Mouse (Mus musculus) embryonic fibroblast, embryonic 13.5 days (primary cell): ENCODE measurements around the gene Apol10a. TPM values are rescaled to one million over a fixed set of nuclear protein-coding genes. Genes with fewer than 3 reads are reported as not detected.
"Not testable (repeated sequence)": the region's sequence is repeated elsewhere in the genome, so short reads cannot be mapped to it uniquely, and the experiment has no call there.

Experiments
- H3K27ac ChIP-seq: 2 replicates; pipeline ENCODE4 v1.5.1; 2012; ENCODE audit warnings: low read length, control low read depth, inconsistent platforms; ENCODE audit not compliant: insufficient read depth
- H3K4me1 ChIP-seq: 2 replicates; pipeline ENCODE4 v1.6.1; 2011; ENCODE audit warnings: low read length; ENCODE audit not compliant: control insufficient read depth, insufficient read depth
- H3K4me3 ChIP-seq: 2 replicates; pipeline ENCODE4 v1.5.1; 2011; ENCODE audit warnings: mild to moderate bottlenecking, control low read depth, low read length; ENCODE audit not compliant: insufficient read depth
- CTCF ChIP-seq: IDR thresholded peaks from 2 replicates; pipeline ENCODE4 v1.5.1; 2011; ENCODE audit warnings: mild to moderate bottlenecking, control low read depth, low read length, moderate library complexity, borderline replicate concordance; ENCODE audit not compliant: insufficient read depth
- POLR2A ChIP-seq: IDR thresholded peaks from 2 replicates; pipeline ENCODE4 v1.6.1; 2011; ENCODE audit warnings: low read depth, mild to moderate bottlenecking, control low read depth, low read length, moderate library complexity
- polyA plus RNA-seq: library from polyadenylated mRNA; stranded (reverse); fragments of >200 nt; gene quantifications from 2 replicates; pipeline ENCODE4 v1.2.4, GENCODE M21; 2011; ENCODE audit warnings: low read depth; ENCODE audit not compliant: missing spikeins, insufficient read length

Gene Apol10a
- not detected in 2 replicates for polyA plus RNA-seq

DNA sequence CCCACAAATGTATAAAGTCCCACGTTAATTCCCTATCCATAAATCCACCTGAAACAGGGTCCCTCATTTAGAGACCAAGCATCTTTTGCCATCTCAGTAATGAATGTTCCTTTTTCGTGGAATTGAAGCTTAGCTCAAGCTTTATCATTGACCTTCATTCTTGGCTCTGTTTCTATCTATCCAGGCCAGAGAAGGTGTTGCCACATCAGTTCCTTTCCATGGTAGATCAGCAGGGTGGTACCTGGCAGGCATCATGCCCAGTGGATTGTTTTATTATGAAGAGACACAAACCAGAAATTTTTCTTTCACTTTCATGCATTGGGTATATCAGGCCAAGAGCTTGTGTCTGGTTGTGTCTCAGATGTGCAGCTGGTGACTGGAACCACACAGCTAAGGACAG lies at the start of gene Apol10a:
Gene Apol10a, plus strand, starts transcription at position 355 of the 400 bp plus-strand sequence.
- not testable (repeated sequence) for H3K4me3 ChIP-seq, H3K27ac ChIP-seq, H3K4me1 ChIP-seq

DNA sequence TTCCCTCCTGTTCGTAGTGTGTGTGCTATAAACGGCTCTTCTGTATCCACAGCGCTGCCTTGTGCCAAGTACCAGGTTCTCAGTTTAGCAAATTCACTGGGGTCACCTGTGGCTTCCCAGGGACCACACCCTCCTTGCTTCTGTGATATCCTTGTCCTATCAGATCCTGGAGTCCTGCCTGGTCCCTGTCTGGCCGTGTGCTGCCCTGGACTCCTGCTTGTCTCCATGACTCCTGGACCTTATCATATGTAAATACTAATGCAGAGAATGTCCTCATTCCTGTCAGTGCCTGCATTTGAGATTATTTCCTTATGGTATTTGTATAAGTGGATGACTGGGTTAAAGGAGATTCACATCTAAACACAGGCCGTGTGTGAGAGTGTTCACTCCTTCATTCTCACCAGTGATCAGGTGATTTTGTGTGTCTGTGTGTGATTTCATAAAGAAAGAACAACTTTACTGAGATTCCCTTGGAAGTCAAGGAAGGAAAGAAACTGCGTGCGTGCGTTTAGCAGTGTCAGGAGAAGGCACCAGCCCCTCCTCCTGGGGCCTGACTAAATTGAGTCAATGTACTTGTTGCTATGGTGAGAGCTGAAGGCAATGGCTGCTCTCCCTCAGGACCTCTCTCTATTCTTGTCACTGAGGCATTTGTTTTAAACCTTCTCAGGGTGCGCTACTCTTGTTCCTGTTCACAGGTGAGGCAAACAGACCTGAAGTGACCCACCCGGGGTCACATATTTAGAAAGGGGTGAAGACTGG lies 48.0 kb upstream of the Apol10a start:
- not testable (repeated sequence) for H3K4me3 ChIP-seq, H3K4me1 ChIP-seq, H3K27ac ChIP-seq

DNA sequence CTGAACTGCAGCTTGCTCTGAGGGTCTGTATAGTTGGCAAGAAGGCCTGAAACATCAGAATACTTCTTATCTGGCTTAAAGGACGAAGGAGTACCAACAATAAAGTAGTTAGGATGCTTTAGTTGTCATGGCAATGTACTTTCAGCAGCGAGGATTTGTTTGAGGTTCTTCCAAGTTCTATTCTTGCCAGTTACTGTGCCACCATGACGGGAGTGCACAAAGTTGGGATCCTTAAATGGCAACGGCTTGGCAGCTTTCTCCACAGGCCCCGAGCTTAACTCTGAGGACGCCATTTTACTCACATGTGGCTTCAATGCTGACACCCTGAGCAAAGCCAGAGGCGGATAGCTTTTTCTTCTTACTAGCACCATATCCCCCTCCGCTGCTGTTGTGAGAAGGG lies 32.1 kb upstream of the Apol10a start:
- not testable (repeated sequence) for H3K4me3 ChIP-seq, H3K4me1 ChIP-seq, H3K27ac ChIP-seq

DNA sequence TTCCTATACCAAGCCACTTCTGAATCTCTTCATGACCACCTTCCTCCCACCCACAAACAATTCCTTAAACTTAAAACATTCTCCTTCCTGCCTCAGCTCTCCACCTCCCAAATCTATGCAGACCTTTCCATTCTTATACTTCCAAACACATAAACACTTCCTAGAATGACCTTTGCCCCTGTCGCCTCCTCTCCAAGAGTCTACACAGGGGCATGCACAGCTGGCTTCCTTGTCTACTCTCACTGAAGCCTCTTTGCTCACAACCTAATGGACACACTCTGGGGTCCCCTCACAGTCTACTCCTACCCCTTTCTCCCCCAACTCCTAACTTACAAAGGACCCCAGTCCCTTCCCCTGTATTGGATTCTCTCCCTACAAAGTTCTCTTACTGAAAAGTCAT lies 31.2 kb upstream of the Apol10a start:
- not testable (repeated sequence) for H3K4me3 ChIP-seq

DNA sequence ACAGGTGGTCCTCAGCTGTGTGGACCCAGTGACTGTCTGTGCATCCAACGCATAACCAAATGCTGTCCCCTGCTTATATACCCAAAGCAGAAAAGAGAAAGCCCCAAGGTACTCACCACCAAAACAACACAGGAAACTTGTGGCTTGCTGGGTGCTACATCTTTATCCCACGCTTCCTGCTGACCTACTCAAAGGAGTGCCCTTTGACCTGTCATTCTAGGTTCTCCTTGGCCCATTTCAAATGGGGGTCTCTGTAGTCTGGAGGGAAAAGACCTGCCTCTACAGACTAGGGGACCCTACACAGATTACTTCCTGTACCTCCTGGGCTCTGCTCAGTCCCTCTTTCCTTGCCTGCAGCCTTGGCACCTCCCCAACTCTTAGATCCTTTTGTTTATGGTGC lies 29.5 kb upstream of the Apol10a start, which contains the start of gene Apol7b:
Gene Apol7b, minus strand, starts transcription at position 101 of the 400 bp plus-strand sequence.
- not testable (repeated sequence) for H3K4me3 ChIP-seq, H3K27ac ChIP-seq, H3K4me1 ChIP-seq

More for the DNA sequence above, 31.2 kb upstream of the Apol10a start:
- H3K4me1 ChIP-seq, H3K27ac ChIP-seq: not testable (repeated sequence)

DNA sequence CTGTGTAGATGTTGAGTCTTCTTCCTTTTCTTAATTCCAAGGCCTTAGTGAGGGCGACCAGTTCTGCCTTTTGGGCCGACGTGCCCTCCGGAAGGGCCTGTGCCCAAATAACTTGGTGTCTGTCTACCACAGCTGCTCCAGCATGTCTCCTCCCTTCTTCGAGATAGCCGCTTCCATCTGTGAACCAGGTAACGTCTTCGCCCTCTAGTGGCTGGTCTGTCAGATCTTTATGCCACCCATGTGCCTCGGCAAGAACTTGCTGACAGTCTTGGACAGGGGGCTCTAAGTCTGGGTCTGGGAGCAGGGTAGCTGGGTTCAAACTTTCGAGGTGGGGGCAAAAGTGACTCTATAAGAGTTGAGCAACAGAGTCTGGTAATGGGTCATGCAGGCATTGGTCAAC lies 26.9 kb upstream of the Apol10a start:
- H3K4me1 ChIP-seq, H3K4me3 ChIP-seq, H3K27ac ChIP-seq: not testable (repeated sequence)

DNA sequence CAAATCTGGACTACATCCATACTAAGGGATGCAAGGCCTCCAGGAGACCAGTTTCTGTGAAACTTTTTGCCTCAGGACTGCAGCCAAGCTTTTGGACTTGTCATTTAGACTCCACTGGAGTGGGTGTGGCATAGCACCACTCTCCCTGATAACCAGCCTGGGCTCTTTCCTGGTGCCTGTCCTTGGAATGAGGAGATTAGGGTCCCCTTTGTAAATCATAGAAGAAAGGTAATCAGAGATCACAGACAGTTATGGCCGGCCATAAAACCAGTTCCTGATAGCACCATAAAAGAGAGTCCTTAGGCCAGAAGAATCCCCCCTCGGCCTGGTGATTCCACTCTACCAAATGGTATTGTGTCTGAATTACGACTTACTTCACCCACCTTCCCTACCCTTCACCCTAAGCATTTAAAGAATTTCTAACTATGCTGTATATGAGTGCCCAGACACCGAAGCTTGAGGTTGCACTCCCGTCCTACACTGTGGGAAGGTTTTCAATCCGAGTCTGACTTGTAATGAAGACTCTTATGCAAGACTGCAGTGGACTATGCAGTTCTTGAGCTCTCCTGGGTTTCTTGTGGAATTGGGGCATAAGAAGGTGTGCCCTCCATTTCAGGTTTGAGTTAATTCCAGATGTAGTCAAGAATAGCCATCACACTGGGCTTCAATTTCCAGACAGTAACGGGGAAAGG lies 2.0 kb upstream of the Apol10a start:
- H3K4me1 ChIP-seq, H3K27ac ChIP-seq: not testable (repeated sequence)

DNA sequence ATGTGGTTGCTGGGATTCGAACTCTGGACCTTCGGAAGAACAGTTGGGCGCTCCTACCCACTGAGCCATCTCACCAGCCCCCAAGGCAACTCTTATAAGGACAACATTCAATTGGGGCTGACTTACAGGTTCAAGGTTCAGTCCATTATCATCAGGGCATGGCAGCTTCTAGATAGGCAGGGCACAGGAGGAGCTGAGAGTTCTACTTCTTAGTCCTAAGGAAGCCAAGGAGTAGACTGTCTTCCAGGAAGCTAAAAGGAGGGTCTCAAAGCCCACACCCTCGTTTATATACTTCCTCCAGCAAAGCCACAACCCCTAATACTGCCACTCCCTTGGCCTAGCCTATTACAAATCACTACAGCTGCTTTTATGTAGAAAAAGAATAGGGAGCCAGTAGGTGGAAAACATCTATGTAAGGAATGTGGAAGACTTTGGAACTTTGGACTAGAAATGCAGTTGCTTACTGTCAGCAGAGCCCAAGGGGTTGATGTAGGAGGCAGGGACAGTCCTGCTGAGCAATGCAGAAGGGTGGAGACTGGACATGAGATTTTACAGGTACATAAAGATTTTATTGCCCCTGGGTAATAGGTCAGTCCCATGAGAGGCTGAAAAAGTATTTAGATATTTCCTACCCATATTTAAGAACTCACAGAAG lies 5.4 kb downstream of the Apol10a start:
- Histone ChIP-seq H3K4me3 (no peak overlapping the region), H3K4me1 (no peaks in the 10 kb centered on the region), H3K27ac (no peak overlapping the region)
- no peak for TF ChIP-seq POLR2A
- TF ChIP-seq CTCF, result no peak

More for the DNA sequence above, 2.0 kb upstream of the Apol10a start:
- not testable (repeated sequence) for H3K4me3 ChIP-seq

DNA sequence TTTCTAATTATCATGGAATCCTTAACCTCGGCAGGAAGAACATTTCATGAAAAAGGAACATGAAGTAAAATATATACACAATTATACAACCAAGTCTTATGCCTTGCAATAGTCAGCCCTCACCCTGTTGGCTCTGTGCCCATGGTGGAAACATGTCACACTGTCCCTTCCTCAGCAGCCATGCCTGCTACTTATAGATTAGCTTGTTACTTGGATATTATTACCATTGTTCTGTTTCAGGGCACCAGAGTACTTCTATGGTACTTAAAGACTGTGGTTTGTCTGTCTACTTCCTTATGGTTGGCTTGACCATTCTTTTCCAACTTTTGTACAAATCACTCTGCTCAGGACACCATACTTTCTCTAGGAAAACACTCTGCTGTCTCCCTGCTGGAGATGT lies 16.3 kb downstream of the Apol10a start:
- H3K4me3 ChIP-seq, H3K27ac ChIP-seq: not testable (repeated sequence)

DNA sequence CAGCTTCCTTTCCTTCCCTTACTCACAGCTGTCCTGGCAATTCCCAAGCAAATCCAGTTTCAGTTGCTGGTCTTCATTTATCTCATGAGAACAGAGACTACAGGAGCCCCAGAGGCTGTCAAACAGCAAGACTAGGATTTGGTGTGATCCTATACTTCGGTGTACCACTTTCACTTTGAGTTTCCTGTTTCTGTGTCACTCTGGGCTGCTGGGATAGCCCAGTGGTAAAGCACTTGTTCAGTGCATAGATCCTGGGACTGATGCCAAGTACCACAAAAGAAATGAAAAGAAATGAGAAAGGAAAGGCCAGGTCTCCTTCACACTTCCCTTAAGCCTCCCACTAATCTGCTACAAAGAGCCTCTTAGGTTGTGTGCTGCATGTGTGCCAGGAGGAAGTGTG lies 17.8 kb downstream of the Apol10a start:
- not testable (repeated sequence) for H3K4me3 ChIP-seq, H3K4me1 ChIP-seq, H3K27ac ChIP-seq

More for the DNA sequence above, 16.3 kb downstream of the Apol10a start:
- H3K4me1 ChIP-seq, result not testable (repeated sequence)

DNA sequence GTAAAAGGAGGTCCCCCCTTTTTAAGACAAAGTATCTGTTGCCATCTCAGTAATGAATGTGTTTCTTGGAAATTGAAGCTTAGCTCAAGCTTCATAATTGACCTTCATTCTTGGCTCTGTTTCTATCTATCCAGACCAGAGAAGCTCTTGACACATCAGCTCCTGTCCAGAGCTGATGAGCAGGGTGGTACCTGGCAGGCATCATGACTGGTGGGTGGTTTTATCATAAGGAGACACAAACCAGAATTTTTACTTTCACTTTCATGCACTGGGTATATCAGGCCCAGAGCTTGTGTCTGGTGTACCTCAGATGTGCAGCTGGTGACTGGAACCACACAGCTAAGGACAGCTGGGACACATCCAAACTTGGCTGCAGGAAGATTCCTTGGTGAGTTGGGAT lies 31.1 kb downstream of the Apol10a start, which contains the start of gene Apol11a:
Gene Apol11a, plus strand, starts transcription at position 306 of the 400 bp plus-strand sequence.
- not testable (repeated sequence) for H3K4me1 ChIP-seq, H3K4me3 ChIP-seq, H3K27ac ChIP-seq

DNA sequence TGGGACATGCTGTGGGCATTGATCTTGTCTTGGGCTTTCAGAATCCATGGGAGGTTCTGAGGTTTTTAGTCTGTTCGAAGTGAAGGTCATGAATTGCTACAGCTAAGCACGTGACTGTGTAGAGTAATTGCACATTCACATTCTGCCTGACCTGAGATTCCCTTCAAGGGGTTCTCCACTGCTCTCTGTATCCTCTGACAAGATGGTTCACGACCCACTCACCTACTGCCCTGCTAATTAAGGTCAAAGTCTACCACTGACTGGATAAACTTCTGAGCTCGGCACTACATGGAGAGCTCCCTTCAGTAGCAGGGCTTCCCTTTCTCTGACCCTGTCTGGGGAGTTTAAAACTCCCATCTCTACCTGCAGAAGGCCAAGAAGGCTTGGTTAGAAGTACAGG lies 43.7 kb downstream of the Apol10a start:
- not testable (repeated sequence) for H3K4me3 ChIP-seq, H3K27ac ChIP-seq, H3K4me1 ChIP-seq
